Mouse (Mus musculus): ENCODE results near the gene Hist1h2ad. TPM values are rescaled to one million over a fixed set of nuclear protein-coding genes. Genes with fewer than 3 reads are reported as not detected.
A peak's percentile ranks its signal among the peaks of the same experiment; 100 is the strongest.

Hist1h2ad gene
- total and polyA plus RNA-seq, 3 experiments = 13.2 to 744 TPM; not detected in 1

- H3K4me3 ChIP-seq (replicated peaks in 1 of 3; ENCODE audit: low read depth in 2 of 3, low read length in 2 of 3, poor library complexity in 1 of 3) = no peak overlapping the region
- no peak overlapping the region for H3K9ac ChIP-seq (ENCODE audit: insufficient read depth, low read depth)
- H3K27ac ChIP-seq (ENCODE audit: insufficient read depth, low read depth) = no peak overlapping the region
- no peak overlapping the region for H3K4me2 ChIP-seq (ENCODE audit: insufficient read depth, low read depth, poor library complexity, severe bottlenecking)
- peaks cover 3 to 6% of the 10 kb centered on the region in 2 experiments; a peak in 3 of 4 replicates for H3K4me1 ChIP-seq (ENCODE audit: control insufficient read depth in 1 of 2, insufficient read depth in 2 of 2)
- no peaks in the 10 kb centered on the region for H3K79me2 ChIP-seq (replicated peaks; ENCODE audit: control insufficient read depth, extremely low read depth, insufficient read depth, poor library complexity, severe bottlenecking)
- no peak for DNase-seq (ENCODE audit: extremely low read depth)
- no peaks in the 10 kb centered on the region for H3K27me3 ChIP-seq (replicated peaks)
- no peaks in the 10 kb centered on the region for H3K9me3 ChIP-seq (replicated peaks; ENCODE audit: low read length)
- no peak for TF ChIP-seq POLR2AphosphoS2 (IDR thresholded peaks at IDR 0.05; ENCODE audit: low read depth, low read length)
- TF ChIP-seq UBTF (IDR thresholded peaks at IDR 0.05; ENCODE audit: low read depth, low read length) = no peak
- TF ChIP-seq MAFK (IDR thresholded peaks at IDR 0.05; ENCODE audit: insufficient replicate concordance, low read length) = no peak
- dilution Hi-C loops (cut with MboI; ENCODE audit: extremely low pct_ligation_motif_present, extremely low pct_unique_long_range_greater_than_20kb, low sequenced_read_pairs) = no loop called here
- peaks cover 2 to 34% of the 10 kb centered on the region in 2 experiments for H3K36me3 ChIP-seq (replicated peaks in 1 of 2; ENCODE audit: control insufficient read depth in 1 of 2, insufficient read depth in 1 of 2, low read length in 1 of 2)
- in situ Hi-C loops (cut with MboI; ENCODE audit: low pct_ligation_motif_present, low pct_unique_long_range_greater_than_20kb, low sequenced_read_pairs) = no loop called here
These were observed 35.0 kb downstream of the Hist1h2ad start for GRCm38 (mm10) chr13:23609209-23609608.

- in situ Hi-C loops (cut with MboI; ENCODE audit: low pct_ligation_motif_present, low pct_unique_long_range_greater_than_20kb, low sequenced_read_pairs) = no loop called here
- DNase-seq (ENCODE audit: extremely low read depth) = no peak
- TF ChIP-seq MXI1 (IDR thresholded peaks at IDR 0.05; ENCODE audit: low read depth, low read length) (no peak), MAX (IDR thresholded peaks at IDR 0.05; ENCODE audit: low read length) (no peak)
- dilution Hi-C loops (cut with MboI; ENCODE audit: extremely low pct_ligation_motif_present, extremely low pct_unique_long_range_greater_than_20kb, low sequenced_read_pairs) = no loop called here
- Histone ChIP-seq H3K4me2 (ENCODE audit: insufficient read depth, low read depth, poor library complexity, severe bottlenecking) (no peak overlapping the region), H3K27ac (ENCODE audit: insufficient read depth, low read depth) (no peak overlapping the region), H3K9ac (ENCODE audit: insufficient read depth, low read depth) (no peak overlapping the region), H3K36me3 (replicated peaks in 1 of 2; ENCODE audit: control insufficient read depth in 1 of 2, insufficient read depth in 1 of 2, low read length in 1 of 2) (peaks cover 2 to 32% of the 10 kb centered on the region in 2 experiments), H3K9me3 (replicated peaks; ENCODE audit: low read length) (no peaks in the 10 kb centered on the region), H3K27me3 (replicated peaks) (no peaks in the 10 kb centered on the region), H3K4me1 (ENCODE audit: control insufficient read depth in 1 of 2, insufficient read depth in 2 of 2) (peaks cover 5 to 13% of the 10 kb centered on the region in 2 experiments; a peak in 3 of 4 replicates), H3K79me2 (replicated peaks; ENCODE audit: control insufficient read depth, extremely low read depth, insufficient read depth, poor library complexity, severe bottlenecking) (no peaks in the 10 kb centered on the region), H3K4me3 (replicated peaks in 1 of 3; ENCODE audit: low read depth in 2 of 3, low read length in 2 of 3, poor library complexity in 1 of 3) (no peak overlapping the region)
These were observed 35.7 kb downstream of the Hist1h2ad start for GRCm38 (mm10) chr13:23609844-23610243.

GRCm38 (mm10) chr13:23610393-23610792 lies 36.2 kb downstream of the Hist1h2ad start:
- Histone ChIP-seq H3K4me2 (ENCODE audit: insufficient read depth, low read depth, poor library complexity, severe bottlenecking) (no peak overlapping the region), H3K36me3 (replicated peaks in 1 of 2; ENCODE audit: control insufficient read depth in 1 of 2, insufficient read depth in 1 of 2, low read length in 1 of 2) (peaks cover 2 to 27% of the 10 kb centered on the region in 2 experiments), H3K4me3 (replicated peaks in 1 of 3; ENCODE audit: low read depth in 2 of 3, low read length in 2 of 3, poor library complexity in 1 of 3) (no peak overlapping the region), H3K4me1 (ENCODE audit: control insufficient read depth in 1 of 2, insufficient read depth in 2 of 2) (peaks cover 8 to 16% of the 10 kb centered on the region in 2 experiments; a peak in 3 of 4 replicates), H3K9ac (ENCODE audit: insufficient read depth, low read depth) (no peak overlapping the region), H3K9me3 (replicated peaks; ENCODE audit: low read length) (no peaks in the 10 kb centered on the region), H3K27ac (ENCODE audit: insufficient read depth, low read depth) (no peak overlapping the region), H3K79me2 (replicated peaks; ENCODE audit: control insufficient read depth, extremely low read depth, insufficient read depth, poor library complexity, severe bottlenecking) (no peaks in the 10 kb centered on the region), H3K27me3 (replicated peaks) (no peaks in the 10 kb centered on the region)
- TF ChIP-seq TBP (conservative IDR thresholded peaks at IDR 0.05; ENCODE audit: low read depth, low read length) = peak; percentile 90
- no peak for TF ChIP-seq EP300 (IDR thresholded peaks at IDR 0.05; ENCODE audit: low read length)
- no peak for TF ChIP-seq USF1 (IDR thresholded peaks at IDR 0.05; ENCODE audit: low read depth, low read length)
- TF ChIP-seq IRF4 (IDR thresholded peaks at IDR 0.05; ENCODE audit: low read depth, low read length) = no peak
- TF ChIP-seq BHLHE40 (IDR thresholded peaks at IDR 0.05; ENCODE audit: low read depth, low read length) = no peak
- no peak for TF ChIP-seq HCFC1 (IDR thresholded peaks at IDR 0.05; ENCODE audit: low read depth, low read length)
- TF ChIP-seq CHD1 (IDR thresholded peaks at IDR 0.05; ENCODE audit: low read depth, low read length) = no peak
- TF ChIP-seq ZMIZ1 (IDR thresholded peaks at IDR 0.05; ENCODE audit: low read depth, low read length) = no peak
- dilution Hi-C loops (cut with MboI; ENCODE audit: extremely low pct_ligation_motif_present, extremely low pct_unique_long_range_greater_than_20kb, low sequenced_read_pairs) = no loop called here
- in situ Hi-C loops (cut with MboI; ENCODE audit: low pct_ligation_motif_present, low pct_unique_long_range_greater_than_20kb, low sequenced_read_pairs) = no loop called here
- no peak for DNase-seq (ENCODE audit: extremely low read depth)

All from CH12.LX (cell line).